Mouse (Mus musculus): Measurements from ENCODE around the gene Tmprss12. TPM values are rescaled to one million over a fixed set of nuclear protein-coding genes. Genes with fewer than 3 reads are reported as not detected.

Tmprss12 gene
- total RNA-seq (2023) = not detected

DNA sequence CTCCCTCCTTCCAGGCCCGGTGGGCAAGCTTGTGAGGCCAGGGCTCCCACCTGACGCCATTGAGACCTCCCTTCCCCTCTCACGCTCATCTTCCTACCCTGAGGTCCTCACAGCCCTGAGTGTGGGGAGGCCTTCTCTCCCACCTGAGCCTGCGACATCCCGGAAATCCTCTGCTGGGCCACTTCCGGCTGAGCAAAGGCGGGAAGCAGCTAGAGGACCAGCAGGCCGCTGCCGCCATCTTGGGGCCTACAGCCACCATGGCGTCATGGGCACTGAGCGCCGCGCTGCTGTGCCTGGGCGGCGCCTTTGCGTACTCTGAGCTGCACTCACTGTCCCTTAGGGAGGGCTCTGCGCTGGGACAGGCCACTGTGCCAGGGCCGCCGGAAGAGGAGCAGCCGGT is at the start of gene Tmprss12:
Tmprss12 (plus strand) TSS at position 212 of the 400 bp plus-strand sequence.

DNA sequence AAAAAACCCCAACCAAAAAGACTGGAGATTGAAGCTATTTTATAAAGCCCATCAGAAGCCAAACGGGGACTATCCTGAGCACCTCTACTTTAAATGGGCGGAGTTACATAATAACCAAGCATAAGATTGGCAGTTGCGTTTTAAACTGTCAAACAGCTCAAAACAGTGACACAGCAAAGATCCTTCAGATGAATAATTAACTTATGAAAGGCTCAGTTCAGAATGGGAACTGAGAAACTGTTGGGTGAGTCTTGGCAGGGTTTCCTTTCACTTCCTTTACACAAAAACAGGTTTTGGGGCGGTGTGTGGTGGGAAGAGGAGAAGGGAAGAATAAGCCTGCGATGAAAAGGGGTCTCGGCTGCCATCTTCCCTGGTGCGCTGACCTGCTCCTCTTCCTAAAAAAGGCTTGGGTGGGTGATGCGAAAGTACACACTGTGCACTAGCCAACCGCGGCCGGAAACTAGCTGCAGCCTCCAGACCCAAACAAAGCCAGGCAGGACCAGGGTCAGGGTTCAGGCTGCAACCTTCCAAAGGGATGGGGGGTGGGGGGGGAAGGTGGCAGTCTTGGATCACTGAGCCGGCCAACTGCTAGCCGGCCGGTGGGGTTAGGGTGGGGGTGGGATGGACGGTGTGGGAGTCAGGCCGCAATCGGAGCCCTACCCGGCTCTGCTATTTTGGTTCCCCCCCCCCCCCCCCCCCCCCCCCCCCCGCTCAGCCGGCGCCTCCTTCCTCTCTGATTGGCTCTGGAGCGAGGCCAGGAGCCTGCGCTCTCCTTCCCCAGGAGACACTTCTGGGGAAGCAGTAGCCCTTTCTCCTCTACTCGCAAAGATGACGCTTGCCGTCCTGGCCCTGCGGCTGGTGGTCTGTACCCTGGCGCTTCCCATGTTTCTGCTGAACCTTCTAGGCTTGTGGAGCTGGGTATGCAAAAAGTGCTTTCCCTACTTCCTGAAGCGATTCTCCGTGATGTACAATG is 23.7 kb downstream of the Tmprss12 start, which contains the start of gene Mettl7a1:
Mettl7a1 (plus strand) TSS at position 122 of the 973 bp plus-strand sequence.

DNA sequence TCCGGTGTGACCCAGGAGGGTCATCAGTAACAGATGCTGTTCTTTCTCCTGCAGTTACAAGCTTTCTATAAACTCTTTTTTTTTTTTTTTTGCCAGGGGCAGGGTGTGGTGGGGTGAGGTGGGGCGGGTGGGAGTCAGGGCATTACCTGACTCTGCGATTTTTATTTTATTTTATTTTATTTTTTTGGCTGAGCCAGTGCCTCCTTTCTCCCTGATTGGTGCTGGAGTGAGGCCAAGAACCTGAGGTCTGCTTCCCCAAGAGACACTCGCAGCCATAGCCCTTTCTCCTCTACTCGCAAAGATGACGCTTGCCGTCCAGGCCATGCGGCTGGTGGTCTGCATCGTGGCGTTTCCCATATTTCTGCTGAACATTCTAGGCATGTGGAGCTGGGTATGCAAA is 54.0 kb downstream of the Tmprss12 start, which contains the start of gene Mettl7a3:
Mettl7a3 (plus strand) TSS at position 301 of the 400 bp plus-strand sequence.

Other genes starting within 250 kb of the Tmprss12 start
- gene Dip2b, start 242.2 kb upstream of the Tmprss12 start, total RNA-seq (2023) = 89.1 TPM
- gene Atf1, start 53.0 kb upstream of the Tmprss12 start, total RNA-seq (2023) = 102 TPM
- gene Mettl7a1, start 23.3 kb downstream of the Tmprss12 start, total RNA-seq (2023) = 18.4 TPM
- not detected for gene Mettl7a3, start 54.1 kb downstream of the Tmprss12 start, total RNA-seq (2023)
- gene Methig1, start 72.3 kb downstream of the Tmprss12 start, total RNA-seq (2023) = not detected
- gene Mettl7a2, start 72.4 kb downstream of the Tmprss12 start, total RNA-seq (2023) = not detected
- not detected for gene Higd1c, start 83.7 kb downstream of the Tmprss12 start, total RNA-seq (2023)
- gene Gm5475, start 141.3 kb downstream of the Tmprss12 start, total RNA-seq (2023) = not detected
- gene Slc11a2, start 144.2 kb downstream of the Tmprss12 start, total RNA-seq (2023) = 36.1 TPM
- gene Letmd1, start 188.2 kb downstream of the Tmprss12 start, total RNA-seq (2023) = 44.3 TPM
- gene Csrnp2, start 214.7 kb downstream of the Tmprss12 start, total RNA-seq (2023) = 9.8 TPM